Mouse (Mus musculus) adrenal gland (tissue): ENCODE data around the gene Grifin.

ENCODE experiments used
- intact Hi-C: fragments of 180-260 bp; cut with DNase I; formaldehyde crosslinking; loops from one replicate; pipeline ENCODE4 v1.15.1; 2025

The Grifin gene

GRCm38 (mm10) chr5:140594846-140595245 is 30.0 kb upstream of the Grifin start:
- intact Hi-C loops = no loop called here

DNA sequence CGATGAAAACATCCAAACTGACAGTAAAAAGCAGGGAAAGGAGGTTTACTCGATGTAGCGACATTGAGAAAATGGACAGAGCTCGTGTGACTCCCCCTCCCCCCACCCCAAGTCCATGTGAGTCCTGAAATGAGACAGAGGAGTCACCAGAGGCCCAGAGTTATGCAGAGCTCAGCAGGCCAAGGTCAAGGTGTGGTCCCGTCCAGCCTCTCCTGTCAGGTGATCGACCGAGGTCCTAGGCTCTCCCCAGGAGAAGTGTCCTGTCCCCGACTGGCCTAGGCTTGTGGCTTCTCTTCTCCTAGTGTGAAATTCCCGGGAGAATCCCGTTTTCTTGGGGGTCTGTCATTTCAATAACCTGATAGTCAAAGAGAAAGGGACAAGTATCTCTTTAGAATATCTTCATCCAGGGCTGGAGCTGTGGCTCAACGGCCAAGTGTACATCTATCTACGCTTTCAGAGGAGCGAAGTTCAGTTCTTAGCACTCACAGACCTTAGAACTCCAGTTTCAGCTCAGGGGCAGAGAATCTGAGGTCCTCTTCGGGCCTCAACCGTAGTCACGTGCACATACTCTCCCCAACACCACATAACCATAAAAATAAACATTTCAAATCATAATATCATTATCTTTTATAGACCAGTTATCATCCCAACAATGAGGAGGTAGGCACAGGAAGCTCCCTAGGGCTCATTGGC is 24.4 kb upstream of the Grifin start:
- intact Hi-C loops = no loop called here

- intact Hi-C loops = no loop called here
These were observed 19.0 kb upstream of the Grifin start for GRCm38 (mm10) chr5:140583732-140584368.

DNA sequence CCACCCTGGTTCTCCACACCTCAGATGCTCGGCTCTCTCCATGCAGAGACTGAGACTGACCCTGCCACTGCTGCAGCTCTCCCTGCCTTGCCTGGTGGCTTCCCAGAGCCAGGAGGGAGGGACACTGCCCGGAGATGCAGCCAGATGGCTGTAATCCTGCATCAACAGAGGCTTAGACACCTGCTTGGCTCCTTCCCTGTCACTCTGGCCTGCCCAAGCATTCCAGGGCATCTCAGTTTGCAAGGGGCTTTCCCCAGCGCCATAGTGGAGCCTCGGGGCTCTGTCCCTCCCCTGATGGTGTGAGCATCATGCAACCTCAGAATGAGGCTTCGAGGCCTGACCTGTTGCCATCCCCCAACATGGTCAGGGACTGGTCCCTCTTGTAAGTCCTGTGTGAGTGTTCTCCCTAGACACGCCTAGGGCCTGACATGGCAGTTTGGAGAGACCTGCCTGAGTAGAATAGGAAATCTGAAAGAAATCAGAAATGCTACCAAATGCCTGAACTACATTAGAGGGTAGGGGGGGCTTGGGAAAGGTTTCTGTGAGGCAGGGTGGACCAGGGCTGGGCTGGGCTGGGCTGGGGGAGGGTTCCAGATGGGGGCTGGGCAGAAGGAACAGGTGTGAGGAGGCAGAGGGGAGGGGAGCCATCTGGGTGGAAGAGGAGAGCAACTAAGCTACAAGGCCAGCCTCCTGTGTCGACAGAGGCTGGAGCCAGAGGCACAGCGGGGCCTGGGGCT is 18.3 kb upstream of the Grifin start:
- intact Hi-C loops = no loop called here

DNA sequence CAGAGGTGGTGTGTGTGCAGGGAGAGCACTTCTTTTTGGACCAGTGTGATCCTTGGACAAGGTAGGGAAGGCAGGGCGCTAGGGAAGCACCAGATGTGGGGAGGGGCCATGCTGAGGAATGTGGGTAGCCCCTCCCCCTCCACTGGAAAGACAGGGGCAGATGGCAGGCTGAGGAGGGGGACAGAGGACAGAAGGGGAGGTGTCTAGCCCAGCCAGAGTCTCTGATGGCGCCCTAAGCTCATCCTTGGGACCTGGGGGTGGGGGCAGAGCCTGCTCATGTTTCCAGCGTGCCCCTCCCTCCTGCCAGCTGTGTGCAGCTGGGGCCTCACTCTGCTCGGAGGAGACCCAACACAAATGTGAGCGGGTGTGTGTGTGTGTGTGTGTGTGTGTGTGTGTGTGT is 16.7 kb upstream of the Grifin start:
- intact Hi-C loops = no loop called here

GRCm38 (mm10) chr5:140579771-140580170 is 14.9 kb upstream of the Grifin start:
- intact Hi-C loops = no loop called here

DNA sequence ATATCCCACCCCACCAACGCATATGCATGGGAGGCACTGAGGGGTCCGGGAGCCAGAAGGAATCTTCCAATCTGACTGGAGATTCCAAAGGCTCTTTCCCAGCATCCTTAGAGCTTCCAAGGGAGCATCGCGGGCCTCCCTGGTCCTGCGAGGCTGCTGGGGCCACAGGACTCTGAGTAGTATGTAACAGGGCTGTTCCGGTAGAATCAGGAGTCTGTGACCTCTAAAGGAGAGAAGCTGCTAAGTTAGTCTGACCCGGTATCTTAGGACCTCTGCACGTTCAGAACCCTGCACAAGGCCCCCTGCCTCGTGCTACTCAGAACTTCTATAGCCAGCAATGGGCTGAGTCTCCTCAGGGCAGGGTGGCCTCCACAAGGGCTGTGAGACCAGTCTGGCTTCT is 14.3 kb upstream of the Grifin start:
- intact Hi-C loops = no loop called here

DNA sequence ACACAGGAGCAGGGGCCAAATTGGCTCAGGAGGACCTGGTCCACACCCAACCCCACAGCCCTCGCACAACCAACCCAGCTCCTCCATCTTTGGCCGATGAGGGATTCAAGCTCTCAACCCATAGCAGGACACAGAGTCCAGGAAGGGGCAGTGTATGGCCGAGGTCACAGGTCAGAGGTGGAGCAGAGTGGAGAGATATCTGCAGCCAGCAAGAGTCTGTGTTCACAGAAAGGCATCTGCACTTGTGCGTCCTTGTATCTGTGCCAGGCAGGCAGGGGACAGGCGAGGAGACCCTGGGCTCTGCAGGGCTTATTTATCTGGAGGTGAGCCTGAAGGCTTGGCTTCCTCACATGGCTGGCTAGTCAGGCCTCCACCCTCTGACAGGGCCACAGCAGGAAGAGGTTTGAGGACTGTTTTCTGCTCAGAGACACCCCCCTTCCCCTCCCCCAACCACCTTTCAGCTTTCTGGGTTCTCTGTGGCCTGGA is 10.6 kb upstream of the Grifin start:
- intact Hi-C loops = no loop called here

- intact Hi-C loops = no loop called here
These were observed 7.7 kb upstream of the Grifin start for GRCm38 (mm10) chr5:140572611-140573010.

DNA sequence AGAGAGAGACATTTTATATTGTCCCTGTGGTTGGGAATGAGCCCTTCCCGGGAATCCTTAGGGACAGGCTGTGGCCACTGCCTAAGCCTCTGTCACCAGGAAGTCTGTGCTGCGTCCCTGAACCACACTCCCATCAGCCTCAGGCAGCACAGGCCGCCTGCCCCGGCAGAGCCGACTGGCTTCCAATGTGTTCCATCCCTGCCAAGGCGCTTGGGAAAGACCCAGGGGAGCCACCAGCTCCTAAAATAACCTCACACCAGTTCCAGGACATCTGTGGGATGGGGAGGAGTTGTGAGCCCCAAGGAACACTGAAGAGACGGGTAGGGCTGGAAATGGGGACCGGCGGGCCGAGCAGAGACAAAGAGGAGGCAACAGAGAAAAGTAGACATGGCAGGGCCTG is 6.8 kb upstream of the Grifin start:
- intact Hi-C loops = no loop called here

GRCm38 (mm10) chr5:140571201-140571600 is 6.3 kb upstream of the Grifin start:
- intact Hi-C loops = no loop called here

GRCm38 (mm10) chr5:140570223-140570870 is 5.5 kb upstream of the Grifin start:
- intact Hi-C loops = no loop called here

GRCm38 (mm10) chr5:140569032-140569595 is 4.2 kb upstream of the Grifin start:
- intact Hi-C loops = loop anchor here (2.0 to 5.0 kb wide), 2 partner anchors 50 to 98 kb away; no protein-coding TSS in a partner anchor

- intact Hi-C loops = loop anchor here (2.0 to 5.0 kb wide), 2 partner anchors 50 to 99 kb away; no protein-coding TSS in a partner anchor
These were observed 3.6 kb upstream of the Grifin start for GRCm38 (mm10) chr5:140568321-140568970.

GRCm38 (mm10) chr5:140567751-140568150 is 2.9 kb upstream of the Grifin start:
- intact Hi-C loops = loop anchor here (2.0 to 5.0 kb wide), 2 partner anchors 51 to 100 kb away; no protein-coding TSS in a partner anchor

DNA sequence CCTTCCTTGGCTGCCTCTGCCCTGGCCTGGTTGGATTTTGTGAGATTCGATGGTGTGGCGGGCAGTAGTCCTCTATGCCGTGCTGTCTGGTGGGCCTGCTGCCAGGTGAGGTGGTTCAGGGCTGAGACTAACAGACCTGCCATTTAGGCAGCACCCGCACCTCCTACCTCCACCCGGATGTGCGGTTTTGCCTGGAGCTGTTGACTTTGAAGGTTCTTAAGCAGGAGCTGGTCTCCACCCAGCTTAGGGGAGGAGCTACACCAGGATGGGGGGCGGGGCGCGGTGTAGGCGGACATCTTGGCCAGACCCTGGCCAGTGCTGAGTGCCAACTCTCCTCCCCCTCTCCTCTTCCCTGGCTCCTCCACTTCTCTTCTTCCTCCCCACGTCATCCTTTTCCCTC is 2.5 kb upstream of the Grifin start:
- intact Hi-C loops = loop anchor here (5.0 kb wide), 1 partner anchor 100 kb away; no protein-coding TSS in a partner anchor

DNA sequence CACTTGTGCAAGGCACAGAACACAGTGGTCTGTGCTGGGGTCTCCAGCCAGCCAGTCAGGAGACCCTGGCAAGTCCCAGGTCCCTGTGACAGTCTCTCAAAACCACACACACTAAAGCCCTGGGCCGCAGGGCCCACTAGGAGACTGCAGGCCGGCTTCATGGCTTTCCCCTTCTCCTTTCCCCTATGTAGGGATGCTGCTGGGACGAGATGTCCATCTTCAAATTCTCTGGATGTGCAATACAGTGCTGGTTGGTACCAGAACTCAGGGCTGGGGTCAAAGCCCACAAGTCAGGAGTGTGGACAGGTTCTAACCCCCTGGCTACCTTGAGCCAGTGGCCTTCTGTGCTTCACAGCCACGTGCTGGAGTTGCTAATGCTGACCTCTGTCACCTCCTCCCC is 1.4 kb upstream of the Grifin start:
- intact Hi-C loops = loop anchor here (5.0 kb wide), 1 partner anchor 101 kb away; no protein-coding TSS in a partner anchor

DNA sequence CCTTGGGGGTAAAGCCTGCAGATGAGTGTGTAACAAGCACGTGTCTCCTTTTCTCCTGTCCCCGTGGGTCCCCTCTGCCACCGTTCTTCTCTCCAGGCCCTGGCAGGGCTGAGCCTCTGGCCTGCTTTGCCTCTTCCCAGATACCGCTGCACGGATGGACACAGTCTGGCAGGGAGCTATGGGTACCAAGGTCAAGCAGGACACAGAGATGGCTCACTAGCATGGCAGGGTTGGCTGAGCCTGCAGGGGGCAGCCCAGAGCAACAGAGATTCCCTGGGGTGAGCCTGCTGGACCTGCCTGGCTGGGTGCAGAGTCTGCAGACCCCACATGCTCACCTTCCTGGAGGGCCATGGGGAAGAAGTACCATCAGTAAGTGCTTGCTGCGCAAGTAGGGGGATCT is 985 bp upstream of the Grifin start:
- intact Hi-C loops = loop anchor here (5.0 kb wide), 1 partner anchor 101 kb away; no protein-coding TSS in a partner anchor

DNA sequence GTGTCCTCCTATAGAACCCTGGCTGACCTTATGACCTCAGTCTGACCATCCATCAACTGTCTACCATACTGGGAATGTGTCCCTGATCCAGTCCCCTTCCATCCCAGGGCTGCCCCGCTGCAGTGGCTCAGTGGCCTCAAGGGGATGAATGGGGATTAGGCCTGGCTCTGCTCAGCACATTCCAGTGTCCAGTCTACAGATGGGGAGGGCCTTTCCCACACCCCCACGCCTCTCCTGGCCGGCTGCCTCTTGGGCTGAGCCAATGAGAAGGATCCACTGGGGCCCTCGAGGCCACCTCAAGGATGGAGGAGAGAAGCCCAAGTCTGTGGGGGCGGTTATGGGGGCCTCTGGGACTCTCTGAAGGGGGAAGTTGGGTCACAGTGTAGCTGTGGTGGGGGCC is 580 bp upstream of the Grifin start:
- intact Hi-C loops = loop anchor here (5.0 kb wide), 1 partner anchor 102 kb away; no protein-coding TSS in a partner anchor

- intact Hi-C loops = no loop called here
These were observed 2.3 kb downstream of the Grifin start for GRCm38 (mm10) chr5:140562601-140563000.
